8 mouse cellular contexts compared by ENCODE assay signal in the genomic region with DNA sequence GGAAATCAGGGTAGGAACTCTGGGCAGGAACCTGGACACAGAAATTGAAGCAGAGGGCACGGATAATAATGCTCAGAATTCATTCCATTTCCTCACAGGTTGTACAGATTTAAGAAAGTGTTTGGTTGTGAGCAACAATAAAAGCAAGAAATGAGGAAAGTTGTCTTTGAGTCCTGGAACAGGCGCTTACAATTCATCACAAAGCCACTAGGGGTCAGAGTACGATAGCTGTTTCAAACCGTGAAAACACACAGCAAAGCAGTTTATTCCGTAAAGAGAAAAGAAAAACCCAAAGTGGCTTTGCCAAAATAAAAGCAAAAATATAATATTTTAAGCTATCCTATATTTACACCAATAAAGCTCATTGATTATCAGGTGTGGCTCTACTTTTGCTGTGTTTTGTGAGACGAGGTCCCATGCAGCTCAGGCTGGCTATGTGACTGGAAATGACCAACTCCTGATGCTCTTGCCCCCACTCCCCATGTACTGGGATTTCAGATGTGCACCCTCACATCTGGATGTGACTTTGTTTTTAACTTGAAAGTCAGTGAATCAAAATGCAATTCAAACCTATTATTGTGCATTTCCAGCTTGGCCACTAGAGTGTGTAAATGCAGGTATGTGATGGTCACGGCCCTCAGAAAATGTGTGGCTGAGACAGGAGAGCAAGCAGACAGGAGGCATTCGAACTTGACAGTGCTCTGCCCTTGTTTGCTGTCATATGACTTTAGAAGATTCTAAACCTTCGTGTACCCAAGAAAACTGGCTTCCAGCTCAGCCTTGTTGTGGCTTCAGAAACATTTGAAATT.
DNase-seq lines count a peak whose midpoint lies in the region; ATAC-seq and TF ChIP-seq lines count a peak whose summit lies in the region.

No protein-coding gene starts in this region.

- no peak for ATAC-seq in liver, postnatal 0 days
- ATAC-seq in liver, embryonic 11.5 days (replicated peaks; ENCODE audit: low FRiP score), result no peak
- ATAC-seq in megakaryocyte, adult 5-6 weeks (ENCODE audit: poor library complexity, severe bottlenecking), result peak; percentile 73

- no peaks in the 10 kb centered on the region for H3K27me3 ChIP-seq in liver, postnatal 0 days (ENCODE audit: insufficient read depth, low read length)
- H3K27me3 ChIP-seq in liver, embryonic 11.5 days (replicated peaks; ENCODE audit: control insufficient read depth, insufficient read depth, low read length), result no peaks in the 10 kb centered on the region

- no peak overlapping the region for H3K4me3 ChIP-seq in liver, postnatal 0 days (ENCODE audit: low read depth, low read length)
- no peak overlapping the region for H3K4me3 ChIP-seq in liver, embryonic 11.5 days (ENCODE audit: low read depth, low read length)

- TF ChIP-seq EP300 in liver, postnatal 0 days (IDR thresholded peaks at IDR 0.05; ENCODE audit: low read depth), result no peak

- peak; percentile 15 for DNase-seq in cerebellum, adult 11 months
- no peak for DNase-seq in cerebellum, adult 11-12 months
- no peak for DNase-seq in liver, postnatal 0 days
- no peak for DNase-seq in liver, embryonic 11.5 days (ENCODE audit: low spot score)
- DNase-seq in c-Kit-positive CD71-positive TER-119-positive erythroid progenitor cells, embryonic 14.5 days (ENCODE audit: low spot score), result peak; percentile 9
- DNase-seq in heart, postnatal 4 days, result peak; percentile 60
- DNase-seq in thymus, postnatal 4 days, result peak; percentile 59

- H3K36me3 ChIP-seq in liver, postnatal 0 days (replicated peaks; ENCODE audit: insufficient read depth, low read length), result no peaks in the 10 kb centered on the region
- H3K36me3 ChIP-seq in liver, embryonic 11.5 days (ENCODE audit: control insufficient read depth, insufficient read depth, low read length), result no peaks in the 10 kb centered on the region

- H3K9me3 ChIP-seq in liver, postnatal 0 days (ENCODE audit: low read length), result no peaks in the 10 kb centered on the region
- H3K9me3 ChIP-seq in liver, embryonic 11.5 days (ENCODE audit: control insufficient read depth, low read length), result no peaks in the 10 kb centered on the region

- no peak overlapping the region for H3K9ac ChIP-seq in liver, postnatal 0 days (replicated peaks)
- H3K9ac ChIP-seq in liver, embryonic 11.5 days (ENCODE audit: low read depth, low read length), result no peak overlapping the region

- no peak overlapping the region for H3K27ac ChIP-seq in liver, postnatal 0 days (ENCODE audit: low read depth)
- no peak overlapping the region for H3K27ac ChIP-seq in liver, embryonic 11.5 days (ENCODE audit: low read depth, low read length)

- H3K4me1 ChIP-seq in liver, postnatal 0 days (ENCODE audit: insufficient read depth), result no peaks in the 10 kb centered on the region
- H3K4me1 ChIP-seq in liver, embryonic 11.5 days (replicated peaks; ENCODE audit: control insufficient read depth, insufficient read depth, low read length), result no peaks in the 10 kb centered on the region

- no peak overlapping the region for H3K4me2 ChIP-seq in liver, postnatal 0 days (ENCODE audit: low read depth, low read length)
- no peak overlapping the region for H3K4me2 ChIP-seq in liver, embryonic 11.5 days

- peak; percentile 63 for TF ChIP-seq CTCF in liver, postnatal 0 days (IDR thresholded peaks at IDR 0.05; ENCODE audit: low read depth)

- 32% methylated on average over 9 of the region's 9 CpGs for WGBS in liver, postnatal 0 days (ENCODE audit: insufficient replicate concordance)
- WGBS in liver, embryonic 11.5 days, result 40% methylated on average over 9 of the region's 9 CpGs

Comparison
In these comparisons a context has a peak if more than half of its experiments do, and no peak if none do; other contexts are left out.
1. DNase-seq: peak in cerebellum, adult 11 months (single experiment), c-Kit-positive CD71-positive TER-119-positive erythroid progenitor cells, embryonic 14.5 days (single experiment), heart, postnatal 4 days (single experiment) and thymus, postnatal 4 days (single experiment); none in cerebellum, adult 11-12 months (single experiment), liver, postnatal 0 days (single experiment) and liver, embryonic 11.5 days (single experiment).